Mouse (Mus musculus): Measurements from ENCODE around the gene Mecom. TPM values are rescaled to one million over a fixed set of nuclear protein-coding genes. Genes with fewer than 3 reads are reported as not detected.

The Mecom gene
- polyA plus RNA-seq, 1 experiment, result 1.8 TPM

DNA sequence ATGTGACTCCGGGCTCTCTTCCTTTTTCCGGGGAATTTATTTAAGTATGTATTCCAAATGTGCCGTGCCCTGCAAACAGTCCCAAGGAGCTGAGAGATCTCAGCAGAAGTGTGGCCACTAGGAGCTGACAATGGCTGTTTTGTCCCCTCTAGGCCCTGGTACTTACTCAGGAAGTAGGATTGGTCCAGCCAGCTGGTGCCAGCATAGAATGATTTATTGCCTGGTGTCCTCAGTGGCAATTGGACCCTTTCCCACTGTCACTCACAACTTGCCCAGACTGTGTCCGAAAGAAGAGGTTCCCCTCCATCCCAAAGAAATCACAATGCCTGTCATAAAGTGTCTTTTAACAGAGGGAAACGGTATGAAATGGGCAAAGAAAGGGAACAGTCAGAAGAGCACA is 340.4 kb downstream of the Mecom start:
- Histone ChIP-seq H3K27me3 (ENCODE audit: control insufficient read depth, insufficient read depth, insufficient read length) (no peaks in the 10 kb centered on the region), H3ac (ENCODE audit: control insufficient read depth, insufficient read length) (no peak overlapping the region), H3K79me2 (ENCODE audit: control insufficient read depth, insufficient read depth) (no peaks in the 10 kb centered on the region), H3K4me3 (no peak overlapping the region), H3K36me3 (ENCODE audit: control insufficient read depth, insufficient read depth) (no peaks in the 10 kb centered on the region), H3K4me2 (ENCODE audit: low read depth) (no peak overlapping the region)
- TF ChIP-seq TCF3 (IDR thresholded peaks at IDR 0.05; ENCODE audit: insufficient read length, low read depth) (no peak), USF1 (IDR thresholded peaks at IDR 0.05; ENCODE audit: low read depth) (no peak), MAX (IDR thresholded peaks at IDR 0.05; ENCODE audit: low read depth) (no peak), POLR2A (IDR thresholded peaks at IDR 0.05; ENCODE audit: insufficient read length, low read depth) (no peak), CEBPB (IDR thresholded peaks at IDR 0.05; ENCODE audit: insufficient read depth, poor library complexity, severe bottlenecking) (no peak), SRF (IDR thresholded peaks at IDR 0.05; ENCODE audit: control insufficient read depth, insufficient read length, low read depth) (no peak), POLR2AphosphoS2 (IDR thresholded peaks at IDR 0.05; ENCODE audit: insufficient read length, low read depth) (no peak), MYOD1 (IDR thresholded peaks at IDR 0.05; ENCODE audit: control insufficient read depth in 1 of 3, insufficient read length in 2 of 3, low read depth in 2 of 3) (no peak), TCF12 (IDR thresholded peaks at IDR 0.05; ENCODE audit: insufficient read depth, poor library complexity, severe bottlenecking) (no peak)

DNA sequence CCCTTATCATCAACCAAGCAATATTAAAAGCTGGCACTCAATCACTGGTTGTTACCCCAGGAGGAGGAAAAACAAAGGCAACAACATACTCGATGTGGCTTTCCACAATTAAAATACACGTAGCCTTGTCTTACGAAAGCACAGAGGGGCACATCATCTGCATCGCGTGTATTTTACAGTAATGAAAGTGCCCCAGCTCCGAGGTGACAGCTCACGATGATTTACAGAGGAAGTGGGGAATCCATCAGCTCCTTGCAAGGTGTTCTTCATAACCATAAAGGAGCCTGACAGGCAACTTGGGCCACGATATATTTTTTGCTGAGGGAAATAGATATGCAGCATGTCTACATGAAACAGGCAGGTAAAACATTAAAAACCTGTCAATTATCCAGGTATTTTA is 341.7 kb downstream of the Mecom start:
- H3K4me3 ChIP-seq, result no peak overlapping the region
- no peaks in the 10 kb centered on the region for H3K27me3 ChIP-seq (ENCODE audit: control insufficient read depth, insufficient read depth, insufficient read length)
- no peak overlapping the region for H3K4me2 ChIP-seq (ENCODE audit: low read depth)
- H3ac ChIP-seq (ENCODE audit: control insufficient read depth, insufficient read length), result no peak overlapping the region
- H3K36me3 ChIP-seq (ENCODE audit: control insufficient read depth, insufficient read depth), result no peaks in the 10 kb centered on the region
- TF ChIP-seq MAX (IDR thresholded peaks at IDR 0.05; ENCODE audit: low read depth) (no peak), REST (IDR thresholded peaks at IDR 0.05; ENCODE audit: insufficient read depth, insufficient read length) (no peak), POLR2AphosphoS2 (IDR thresholded peaks at IDR 0.05; ENCODE audit: insufficient read length, low read depth) (no peak), SRF (IDR thresholded peaks at IDR 0.05; ENCODE audit: control insufficient read depth, insufficient read length, low read depth) (no peak), E2F4 (IDR thresholded peaks at IDR 0.05; ENCODE audit: insufficient read depth) (no peak), POLR2A (IDR thresholded peaks at IDR 0.05; ENCODE audit: insufficient read length, low read depth) (no peak), TCF3 (IDR thresholded peaks at IDR 0.05; ENCODE audit: insufficient read length, low read depth) (no peak), MYOG (IDR thresholded peaks at IDR 0.05; ENCODE audit: control insufficient read depth in 1 of 3, insufficient read depth in 1 of 3, insufficient read length in 2 of 3, low read depth in 2 of 3) (no peak), TCF12 (IDR thresholded peaks at IDR 0.05; ENCODE audit: insufficient read depth, poor library complexity, severe bottlenecking) (no peak), MYOD1 (IDR thresholded peaks at IDR 0.05; ENCODE audit: control insufficient read depth in 1 of 3, insufficient read length in 2 of 3, low read depth in 2 of 3) (no peak), CEBPB (IDR thresholded peaks at IDR 0.05; ENCODE audit: insufficient read depth, poor library complexity, severe bottlenecking) (no peak), USF1 (IDR thresholded peaks at IDR 0.05; ENCODE audit: low read depth) (no peak)
- no peaks in the 10 kb centered on the region for H3K79me2 ChIP-seq (ENCODE audit: control insufficient read depth, insufficient read depth)

DNA sequence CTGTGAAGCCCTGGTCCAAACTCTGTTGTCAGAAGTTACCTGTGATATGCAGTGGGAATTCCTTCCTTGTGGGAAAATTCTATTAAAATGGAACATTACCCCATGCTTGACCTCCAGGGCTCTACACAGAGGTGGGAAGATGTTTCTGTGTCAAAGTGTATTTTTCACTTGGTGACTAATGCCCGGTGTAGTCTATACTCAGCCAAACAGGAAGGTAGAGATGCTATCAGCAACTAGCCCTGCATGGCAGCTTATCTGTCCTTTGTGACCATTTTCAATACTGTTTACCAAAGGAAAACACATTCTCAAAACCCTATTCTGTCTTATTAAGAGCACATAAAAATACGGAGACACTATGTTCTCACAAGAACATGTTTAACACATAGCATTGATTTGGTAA is 344.0 kb downstream of the Mecom start:
- H3K4me2 ChIP-seq (ENCODE audit: low read depth), result no peak overlapping the region
- H3K79me2 ChIP-seq (ENCODE audit: control insufficient read depth, insufficient read depth), result no peaks in the 10 kb centered on the region
- no peak overlapping the region for H3ac ChIP-seq (ENCODE audit: control insufficient read depth, insufficient read length)
- TF ChIP-seq SRF (IDR thresholded peaks at IDR 0.05; ENCODE audit: control insufficient read depth, insufficient read length, low read depth) (no peak), MYOD1 (IDR thresholded peaks at IDR 0.05; ENCODE audit: control insufficient read depth in 1 of 3, insufficient read length in 2 of 3, low read depth in 2 of 3) (no peak), TCF3 (IDR thresholded peaks at IDR 0.05; ENCODE audit: insufficient read length, low read depth) (no peak), REST (IDR thresholded peaks at IDR 0.05; ENCODE audit: insufficient read depth, insufficient read length) (no peak), CEBPB (IDR thresholded peaks at IDR 0.05; ENCODE audit: insufficient read depth, poor library complexity, severe bottlenecking) (no peak), MAX (IDR thresholded peaks at IDR 0.05; ENCODE audit: low read depth) (no peak), MYOG (IDR thresholded peaks at IDR 0.05; ENCODE audit: control insufficient read depth in 1 of 3, insufficient read depth in 1 of 3, insufficient read length in 2 of 3, low read depth in 2 of 3) (no peak), POLR2AphosphoS2 (IDR thresholded peaks at IDR 0.05; ENCODE audit: insufficient read length, low read depth) (no peak), E2F4 (IDR thresholded peaks at IDR 0.05; ENCODE audit: insufficient read depth) (no peak), POLR2A (IDR thresholded peaks at IDR 0.05; ENCODE audit: insufficient read length, low read depth) (no peak), USF1 (IDR thresholded peaks at IDR 0.05; ENCODE audit: low read depth) (no peak), TCF12 (IDR thresholded peaks at IDR 0.05; ENCODE audit: insufficient read depth, poor library complexity, severe bottlenecking) (no peak)
- no peaks in the 10 kb centered on the region for H3K27me3 ChIP-seq (ENCODE audit: control insufficient read depth, insufficient read depth, insufficient read length)
- no peak overlapping the region for H3K4me3 ChIP-seq
- no peaks in the 10 kb centered on the region for H3K36me3 ChIP-seq (ENCODE audit: control insufficient read depth, insufficient read depth)

DNA sequence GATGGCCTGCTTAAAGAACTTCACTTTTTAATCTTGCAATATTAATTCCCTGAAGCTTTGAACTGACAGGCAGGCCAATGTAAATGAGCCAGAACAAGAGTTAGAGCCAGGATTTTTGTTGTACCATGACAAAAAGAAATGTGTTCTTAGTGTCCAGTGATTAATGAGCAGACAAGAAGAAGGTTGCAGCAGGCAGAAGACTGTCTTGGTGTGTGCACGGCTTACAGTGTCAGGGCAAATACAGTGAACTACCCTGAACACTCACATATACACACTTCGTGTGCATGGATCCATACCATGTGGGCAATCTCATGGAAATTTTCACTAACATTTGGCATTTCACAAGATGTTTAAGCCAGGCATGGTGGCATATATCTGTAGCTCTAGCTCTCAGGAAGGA is 349.0 kb downstream of the Mecom start:
- no peak for TF ChIP-seq TCF3 (IDR thresholded peaks at IDR 0.05; ENCODE audit: insufficient read length, low read depth)
- TF ChIP-seq E2F4 (IDR thresholded peaks at IDR 0.05; ENCODE audit: insufficient read depth), result no peak
- no peak for TF ChIP-seq MYOD1 (IDR thresholded peaks at IDR 0.05; ENCODE audit: control insufficient read depth in 1 of 3, insufficient read length in 2 of 3, low read depth in 2 of 3)
- TF ChIP-seq TCF12 (IDR thresholded peaks at IDR 0.05; ENCODE audit: insufficient read depth, poor library complexity, severe bottlenecking), result no peak
- TF ChIP-seq MYOG (IDR thresholded peaks at IDR 0.05; ENCODE audit: control insufficient read depth in 1 of 3, insufficient read depth in 1 of 3, insufficient read length in 2 of 3, low read depth in 2 of 3), result no peak
- no peak for TF ChIP-seq POLR2AphosphoS2 (IDR thresholded peaks at IDR 0.05; ENCODE audit: insufficient read length, low read depth)
- no peak for TF ChIP-seq USF1 (IDR thresholded peaks at IDR 0.05; ENCODE audit: low read depth)
- TF ChIP-seq REST (IDR thresholded peaks at IDR 0.05; ENCODE audit: insufficient read depth, insufficient read length), result no peak
- no peak for TF ChIP-seq CEBPB (IDR thresholded peaks at IDR 0.05; ENCODE audit: insufficient read depth, poor library complexity, severe bottlenecking)
- TF ChIP-seq SRF (IDR thresholded peaks at IDR 0.05; ENCODE audit: control insufficient read depth, insufficient read length, low read depth), result no peak
- TF ChIP-seq MAX (IDR thresholded peaks at IDR 0.05; ENCODE audit: low read depth), result no peak
- no peak for TF ChIP-seq POLR2A (IDR thresholded peaks at IDR 0.05; ENCODE audit: insufficient read length, low read depth)
- Histone ChIP-seq H3K4me3 (no peak overlapping the region), H3K27me3 (ENCODE audit: control insufficient read depth, insufficient read depth, insufficient read length) (no peaks in the 10 kb centered on the region), H3K79me2 (ENCODE audit: control insufficient read depth, insufficient read depth) (no peaks in the 10 kb centered on the region), H3K4me2 (ENCODE audit: low read depth) (no peak overlapping the region), H3K36me3 (ENCODE audit: control insufficient read depth, insufficient read depth) (no peaks in the 10 kb centered on the region), H3ac (ENCODE audit: control insufficient read depth, insufficient read length) (no peak overlapping the region)
